Mouse (Mus musculus): ENCODE measurements around the gene B3gnt8. TPM values are rescaled to one million over a fixed set of nuclear protein-coding genes. Genes with fewer than 3 reads are reported as not detected.

The B3gnt8 gene
- polyA plus RNA-seq, 1 experiment from 2014 or later, result 6.2 TPM

GRCm38 (mm10) chr7:25620101-25620500 lies 6.4 kb upstream of the B3gnt8 start:
- H3K27ac ChIP-seq (ENCODE audit: poor library complexity, severe bottlenecking), result no peak overlapping the region
- no peak for ATAC-seq (ENCODE audit: insufficient number of reproducible peaks, low FRiP score)
- peak overlapping the region; percentile 57 for H3K4me3 ChIP-seq
- peak overlapping the region; percentile 74 for H3K4me2 ChIP-seq
- H3K4me1 ChIP-seq (replicated peaks), result peaks cover 17% of the 10 kb centered on the region
- H3K36me3 ChIP-seq, result peaks cover 42% of the 10 kb centered on the region
- H3K9ac ChIP-seq, result no peak overlapping the region
- H3K27me3 ChIP-seq (replicated peaks), result no peaks in the 10 kb centered on the region
- WGBS, result 91% methylated on average over 5 of the region's 5 CpGs
- no peaks in the 10 kb centered on the region for H3K9me3 ChIP-seq (replicated peaks)

- Histone ChIP-seq H3K4me2 (no peak overlapping the region), H3K4me1 (replicated peaks) (peaks cover 24% of the 10 kb centered on the region), H3K9me3 (replicated peaks) (no peaks in the 10 kb centered on the region), H3K9ac (no peak overlapping the region), H3K36me3 (peaks cover 49% of the 10 kb centered on the region), H3K4me3 (no peak overlapping the region), H3K27ac (ENCODE audit: poor library complexity, severe bottlenecking) (no peak overlapping the region), H3K27me3 (replicated peaks) (no peaks in the 10 kb centered on the region)
- WGBS, result 87% methylated on average over 11 of the region's 11 CpGs
- ATAC-seq (ENCODE audit: insufficient number of reproducible peaks, low FRiP score), result no peak
Measured at GRCm38 (mm10) chr7:25620751-25621150, 5.7 kb upstream of the B3gnt8 start.

- H3K4me1 ChIP-seq (replicated peaks), result peaks cover 51% of the 10 kb centered on the region
- 83% methylated on average over 11 of the region's 11 CpGs for WGBS
- ATAC-seq (ENCODE audit: insufficient number of reproducible peaks, low FRiP score), result no peak
- H3K36me3 ChIP-seq, result peaks cover 51% of the 10 kb centered on the region
- no peak overlapping the region for H3K4me3 ChIP-seq
- H3K9me3 ChIP-seq (replicated peaks), result no peaks in the 10 kb centered on the region
- H3K27ac ChIP-seq (ENCODE audit: poor library complexity, severe bottlenecking), result no peak overlapping the region
- no peak overlapping the region; the same call in 1 of the 2 replicates for H3K9ac ChIP-seq
- H3K27me3 ChIP-seq (replicated peaks), result no peaks in the 10 kb centered on the region
- H3K4me2 ChIP-seq, result no peak overlapping the region
Measured at GRCm38 (mm10) chr7:25623857-25624370, 2.5 kb upstream of the B3gnt8 start.

- peaks cover 58% of the 10 kb centered on the region for H3K36me3 ChIP-seq
- peak overlapping the region; percentile 62 for H3K27ac ChIP-seq (ENCODE audit: poor library complexity, severe bottlenecking)
- peaks cover 52% of the 10 kb centered on the region for H3K4me1 ChIP-seq (replicated peaks)
Measured at GRCm38 (mm10) chr7:25624851-25625250, 1.6 kb upstream of the B3gnt8 start.

GRCm38 (mm10) chr7:25625594-25626250 lies 732 bp upstream of the B3gnt8 start:
- ATAC-seq (ENCODE audit: insufficient number of reproducible peaks, low FRiP score), result no peak
- Histone ChIP-seq H3K9me3 (replicated peaks) (no peaks in the 10 kb centered on the region), H3K36me3 (peaks cover 66% of the 10 kb centered on the region), H3K4me3 (no peak overlapping the region), H3K27ac (ENCODE audit: poor library complexity, severe bottlenecking) (peak overlapping the region; percentile 80), H3K4me2 (no peak overlapping the region), H3K9ac (no peak overlapping the region), H3K27me3 (replicated peaks) (no peaks in the 10 kb centered on the region), H3K4me1 (replicated peaks) (peaks cover 50% of the 10 kb centered on the region)
- 75% methylated on average over 10 of the region's 10 CpGs for WGBS

More at GRCm38 (mm10) chr7:25624851-25625250, 1.6 kb upstream of the B3gnt8 start:
- Histone ChIP-seq H3K9me3 (replicated peaks) (no peaks in the 10 kb centered on the region), H3K4me3 (no peak overlapping the region), H3K9ac (no peak overlapping the region), H3K27me3 (replicated peaks) (no peaks in the 10 kb centered on the region), H3K4me2 (no peak overlapping the region)
- WGBS, result 36% methylated on average over 5 of the region's 5 CpGs
- ATAC-seq (ENCODE audit: insufficient number of reproducible peaks, low FRiP score), result no peak

- H3K27ac ChIP-seq (ENCODE audit: poor library complexity, severe bottlenecking), result peak overlapping the region; percentile 80
- H3K4me3 ChIP-seq, result peak overlapping the region; percentile 47
- no peaks in the 10 kb centered on the region for H3K9me3 ChIP-seq (replicated peaks)
- H3K36me3 ChIP-seq, result peaks cover 64% of the 10 kb centered on the region
- no peaks in the 10 kb centered on the region for H3K27me3 ChIP-seq (replicated peaks)
- WGBS, result 12% methylated on average over 38 of the region's 38 CpGs
- H3K9ac ChIP-seq, result peak overlapping the region; percentile 68
- peaks cover 50% of the 10 kb centered on the region for H3K4me1 ChIP-seq (replicated peaks)
- ATAC-seq (ENCODE audit: insufficient number of reproducible peaks, low FRiP score), result peak; percentile 67
- H3K4me2 ChIP-seq, result peak overlapping the region; percentile 84
Measured at GRCm38 (mm10) chr7:25627431-25628322, 1.2 kb downstream of the B3gnt8 start.

- H3K4me1 ChIP-seq (replicated peaks), result peaks cover 50% of the 10 kb centered on the region
- H3K4me3 ChIP-seq, result peak overlapping the region; percentile 47
- H3K27ac ChIP-seq (ENCODE audit: poor library complexity, severe bottlenecking), result no peak overlapping the region
- peak overlapping the region; percentile 84 for H3K4me2 ChIP-seq
- peak overlapping the region; percentile 68 for H3K9ac ChIP-seq
- H3K9me3 ChIP-seq (replicated peaks), result no peaks in the 10 kb centered on the region
- no peaks in the 10 kb centered on the region for H3K27me3 ChIP-seq (replicated peaks)
- no peak for ATAC-seq (ENCODE audit: insufficient number of reproducible peaks, low FRiP score)
- H3K36me3 ChIP-seq, result peaks cover 63% of the 10 kb centered on the region
- 33% methylated on average over 8 of the region's 8 CpGs for WGBS
Measured at GRCm38 (mm10) chr7:25628323-25628620, 1.8 kb downstream of the B3gnt8 start.

GRCm38 (mm10) chr7:25632679-25633078 lies 6.2 kb downstream of the B3gnt8 start:
- H3K9me3 ChIP-seq (replicated peaks), result no peaks in the 10 kb centered on the region
- peaks cover 44% of the 10 kb centered on the region for H3K36me3 ChIP-seq

GRCm38 (mm10) chr7:25636373-25636772 lies 9.9 kb downstream of the B3gnt8 start:
- no peak overlapping the region for H3K9ac ChIP-seq
- H3K4me3 ChIP-seq, result no peak overlapping the region
- no peak overlapping the region for H3K4me2 ChIP-seq
- H3K9me3 ChIP-seq (replicated peaks), result no peaks in the 10 kb centered on the region
- H3K36me3 ChIP-seq, result peaks cover 30% of the 10 kb centered on the region
- WGBS, result 29% methylated on average over 3 of the region's 3 CpGs
- no peak for ATAC-seq (ENCODE audit: insufficient number of reproducible peaks, low FRiP score)
- H3K4me1 ChIP-seq (replicated peaks), result peaks cover 18% of the 10 kb centered on the region
- no peak overlapping the region for H3K27ac ChIP-seq (ENCODE audit: poor library complexity, severe bottlenecking)
- no peaks in the 10 kb centered on the region for H3K27me3 ChIP-seq (replicated peaks)

More at GRCm38 (mm10) chr7:25632679-25633078, 6.2 kb downstream of the B3gnt8 start:
- Histone ChIP-seq H3K4me3 (no peak overlapping the region), H3K4me2 (no peak overlapping the region), H3K27me3 (replicated peaks) (no peaks in the 10 kb centered on the region), H3K9ac (no peak overlapping the region), H3K27ac (ENCODE audit: poor library complexity, severe bottlenecking) (no peak overlapping the region), H3K4me1 (replicated peaks) (peaks cover 23% of the 10 kb centered on the region)
- no peak for ATAC-seq (ENCODE audit: insufficient number of reproducible peaks, low FRiP score)
- 85% methylated on average over 5 of the region's 5 CpGs for WGBS

- peaks cover 26% of the 10 kb centered on the region for H3K36me3 ChIP-seq
Measured at GRCm38 (mm10) chr7:25637099-25637498, 10.6 kb downstream of the B3gnt8 start.

GRCm38 (mm10) chr7:25639754-25640153 lies 13.3 kb downstream of the B3gnt8 start:
- Histone ChIP-seq H3K9ac (no peak overlapping the region), H3K4me3 (no peak overlapping the region), H3K36me3 (peaks cover 16% of the 10 kb centered on the region), H3K27me3 (replicated peaks) (no peaks in the 10 kb centered on the region), H3K4me2 (no peak overlapping the region), H3K4me1 (replicated peaks) (peaks cover 24% of the 10 kb centered on the region), H3K27ac (ENCODE audit: poor library complexity, severe bottlenecking) (no peak overlapping the region), H3K9me3 (replicated peaks) (no peaks in the 10 kb centered on the region)
- no peak for ATAC-seq (ENCODE audit: insufficient number of reproducible peaks, low FRiP score)
- WGBS, result 94% methylated on average over 4 of the region's 4 CpGs

More at GRCm38 (mm10) chr7:25637099-25637498, 10.6 kb downstream of the B3gnt8 start:
- no peak overlapping the region for H3K9ac ChIP-seq
- no peaks in the 10 kb centered on the region for H3K27me3 ChIP-seq (replicated peaks)
- WGBS, result 82% methylated on average over 5 of the region's 5 CpGs
- H3K4me3 ChIP-seq, result no peak overlapping the region
- H3K4me1 ChIP-seq (replicated peaks), result peaks cover 18% of the 10 kb centered on the region
- H3K9me3 ChIP-seq (replicated peaks), result no peaks in the 10 kb centered on the region
- ATAC-seq (ENCODE audit: insufficient number of reproducible peaks, low FRiP score), result no peak
- no peak overlapping the region for H3K27ac ChIP-seq (ENCODE audit: poor library complexity, severe bottlenecking)
- no peak overlapping the region for H3K4me2 ChIP-seq

Data from heart, embryonic 12.5 days (tissue).